Mouse (Mus musculus) embryonic fibroblast, embryonic 13.5 days (primary cell): Measurements from ENCODE around the gene Rhd. TPM values are rescaled to one million over a fixed set of nuclear protein-coding genes. Genes with fewer than 3 reads are reported as not detected.

Experiments used
- H3K27ac ChIP-seq: 2 replicates; pipeline ENCODE4 v1.5.1; 2012; ENCODE audit warnings: low read length, control low read depth, inconsistent platforms; ENCODE audit not compliant: insufficient read depth
- H3K4me1 ChIP-seq: 2 replicates; pipeline ENCODE4 v1.6.1; 2011; ENCODE audit warnings: low read length; ENCODE audit not compliant: control insufficient read depth, insufficient read depth
- H3K4me3 ChIP-seq: 2 replicates; pipeline ENCODE4 v1.5.1; 2011; ENCODE audit warnings: mild to moderate bottlenecking, control low read depth, low read length; ENCODE audit not compliant: insufficient read depth
- CTCF ChIP-seq: IDR thresholded peaks from 2 replicates; pipeline ENCODE4 v1.5.1; 2011; ENCODE audit warnings: mild to moderate bottlenecking, control low read depth, low read length, moderate library complexity, borderline replicate concordance; ENCODE audit not compliant: insufficient read depth
- POLR2A ChIP-seq: IDR thresholded peaks from 2 replicates; pipeline ENCODE4 v1.6.1; 2011; ENCODE audit warnings: low read depth, mild to moderate bottlenecking, control low read depth, low read length, moderate library complexity
- polyA plus RNA-seq: library from polyadenylated mRNA; stranded (reverse); fragments of >200 nt; gene quantifications from 2 replicates; pipeline ENCODE4 v1.2.4, GENCODE M21; 2011; ENCODE audit warnings: low read depth; ENCODE audit not compliant: missing spikeins, insufficient read length

The Rhd gene
- polyA plus RNA-seq, 1 experiment, result 0.51 TPM

GRCm38 (mm10) chr4:134927815-134928463 lies 63.6 kb downstream of the Rhd start:
- no peak; the same call in none of the 2 replicates for TF ChIP-seq POLR2A
- no peak for TF ChIP-seq CTCF
- Histone ChIP-seq H3K27ac (no peak overlapping the region), H3K4me3 (no peak overlapping the region), H3K4me1 (peaks cover 2% of the 10 kb centered on the region; the same call in 1 of the 2 replicates)

DNA sequence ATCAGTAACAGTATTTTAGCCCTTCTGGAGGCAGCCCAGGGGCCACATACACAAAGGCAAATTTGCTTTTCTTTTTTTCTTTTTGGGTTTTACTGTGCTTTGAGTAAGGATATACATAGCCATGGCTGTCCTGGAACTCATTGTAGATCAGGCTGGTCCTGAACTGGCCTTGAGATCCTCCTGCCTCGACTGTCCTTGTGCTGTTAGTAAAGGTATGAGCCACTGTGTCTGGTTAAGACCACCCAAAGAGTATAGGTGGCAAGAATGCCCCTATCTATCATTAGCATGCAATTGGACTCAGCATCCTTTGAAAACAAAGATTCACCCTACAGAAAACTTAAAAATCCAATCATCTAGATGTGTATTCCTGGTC lies 64.1 kb downstream of the Rhd start:
- no peak overlapping the region for H3K27ac ChIP-seq
- TF ChIP-seq CTCF (no peak), POLR2A (no peak; the same call in 1 of the 2 replicates)
- no peak overlapping the region for H3K4me3 ChIP-seq
- H3K4me1 ChIP-seq, result peaks cover 2% of the 10 kb centered on the region; the same call in 1 of the 2 replicates

DNA sequence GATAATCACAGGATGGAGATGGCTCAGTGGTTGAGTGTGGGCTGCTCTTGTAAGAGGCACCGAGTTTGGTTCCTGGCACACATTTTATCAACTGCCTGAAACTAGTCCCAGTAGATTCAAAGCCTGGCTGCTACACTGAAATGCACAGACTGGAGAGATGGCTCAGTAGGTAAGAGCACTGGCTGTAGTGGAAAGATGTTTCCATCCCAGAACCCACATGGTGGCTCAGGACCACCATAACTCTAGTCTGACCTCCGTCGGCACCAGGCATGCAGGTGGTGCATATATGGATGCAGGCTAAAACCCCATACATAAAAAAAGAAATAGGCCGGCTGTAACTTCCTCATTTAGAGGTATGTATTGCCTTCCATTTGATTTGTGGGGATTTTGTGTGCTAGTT lies 65.2 kb downstream of the Rhd start:
- TF ChIP-seq CTCF (no peak), POLR2A (0 out of 2 replicates have a peak, but pooled peaks have one; percentile 23)
- H3K4me1 ChIP-seq, result peaks cover 2% of the 10 kb centered on the region; the same call in 1 of the 2 replicates

DNA sequence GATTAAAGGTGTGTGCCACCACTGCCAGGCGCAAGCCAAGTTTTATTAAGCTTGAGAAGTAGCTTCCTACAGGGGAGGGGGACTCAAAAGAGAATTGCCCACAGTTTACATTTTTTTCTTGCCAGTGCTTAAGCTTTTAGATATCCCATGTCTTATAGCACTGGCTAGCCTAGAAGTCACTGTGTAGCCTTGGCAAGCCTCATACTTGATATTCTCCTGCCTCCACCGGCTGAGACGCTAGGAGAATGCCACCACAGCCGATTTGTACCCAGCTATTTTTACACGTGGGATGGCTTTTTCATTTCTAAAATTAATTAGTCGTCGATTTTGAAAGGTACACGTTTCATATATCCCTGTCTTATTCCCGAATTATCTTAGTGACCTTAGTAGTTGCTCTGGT lies 65.9 kb downstream of the Rhd start:
- peak overlapping the region; percentile 18; the same call in 1 of the 2 replicates for H3K27ac ChIP-seq
- TF ChIP-seq POLR2A (no peak), CTCF (no peak)
- peaks cover 2% of the 10 kb centered on the region; the same call in 1 of the 2 replicates for H3K4me1 ChIP-seq
- peak overlapping the region; percentile 45 for H3K4me3 ChIP-seq

More for the DNA sequence above, 65.2 kb downstream of the Rhd start:
- no peak overlapping the region for H3K4me3 ChIP-seq
- H3K27ac ChIP-seq, result no peak overlapping the region

DNA sequence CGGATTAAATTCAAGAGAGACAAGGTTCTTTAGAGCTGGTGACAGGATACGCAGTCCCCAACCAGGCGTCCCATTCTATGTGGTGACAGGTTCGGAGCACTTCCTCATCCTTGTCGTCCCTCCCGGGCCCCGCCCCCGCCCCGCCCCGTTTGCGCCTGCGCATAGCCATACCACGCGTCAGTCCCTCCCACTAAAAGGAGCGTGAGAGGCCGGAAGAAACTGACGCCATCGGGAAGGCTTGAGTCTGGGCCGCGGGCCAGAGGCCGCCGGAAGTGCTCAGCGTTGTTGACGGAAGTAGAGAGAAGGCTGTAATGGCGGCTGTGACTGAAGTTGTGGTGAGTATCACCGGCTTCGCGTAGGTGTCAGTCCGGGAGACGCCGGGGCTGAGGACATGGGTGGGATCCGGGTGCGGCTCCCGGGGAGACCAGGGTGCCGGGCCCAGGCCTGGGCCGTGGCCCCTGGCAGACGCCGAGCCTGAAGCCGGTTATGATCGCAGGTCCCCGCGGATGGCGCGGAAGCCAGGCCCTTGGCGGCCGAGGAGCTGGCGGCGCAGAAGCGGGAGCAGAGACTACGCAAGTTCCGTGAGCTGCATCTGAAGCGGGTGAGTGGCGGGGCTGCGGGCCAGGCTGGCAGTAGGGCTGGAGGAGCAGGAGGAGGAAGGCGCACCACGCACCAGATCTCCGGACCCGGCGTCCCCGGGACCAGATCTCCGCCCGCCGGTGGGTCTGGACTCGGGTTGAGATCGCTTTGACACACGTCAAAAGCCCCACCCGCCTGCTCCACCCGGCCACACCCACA lies 66.5 kb downstream of the Rhd start, which contains the start of gene Syf2:
Gene Syf2, plus strand, starts transcription at position 215 of the 798 bp plus-strand sequence.
- H3K27ac ChIP-seq, result peak within 1 kb of the TSS; percentile 18; the same call in 1 of the 2 replicates
- TF ChIP-seq POLR2A (peak; percentile 76), CTCF (no peak)
- no peaks in the 10 kb centered on the region; the same call in 1 of the 2 replicates for H3K4me1 ChIP-seq
- H3K4me3 ChIP-seq, result peak within 1 kb of the TSS; percentile 75

- Histone ChIP-seq H3K27ac (no peak overlapping the region), H3K4me1 (peaks cover 4% of the 10 kb centered on the region; the same call in 1 of the 2 replicates), H3K4me3 (no peak overlapping the region)
- TF ChIP-seq CTCF (no peak), POLR2A (no peak)
These were observed 73.2 kb downstream of the Rhd start for GRCm38 (mm10) chr4:134937240-134938176.

- no peak for TF ChIP-seq POLR2A
- Histone ChIP-seq H3K4me1 (0 out of 2 replicates have a peak, but pooled peaks cover 4% of the 10 kb centered on the region), H3K4me3 (no peak overlapping the region), H3K27ac (no peak overlapping the region)
These were observed 75.6 kb downstream of the Rhd start for GRCm38 (mm10) chr4:134939900-134940299.

- Histone ChIP-seq H3K4me3 (no peak overlapping the region), H3K4me1 (no peaks in the 10 kb centered on the region), H3K27ac (no peak overlapping the region)
- no peak for TF ChIP-seq POLR2A
- no peak for TF ChIP-seq CTCF
These were observed 79.6 kb downstream of the Rhd start for GRCm38 (mm10) chr4:134943758-134944538.

Other genes starting within 250 kb of the Rhd start
- 23.4 and 26.7 TPM in 2 replicates for gene Man1c1, start 160.2 kb upstream of the Rhd start, polyA plus RNA-seq
- 13.3 and 16.5 TPM in 2 replicates for gene Ldlrap1, start 96.5 kb upstream of the Rhd start, polyA plus RNA-seq
- gene Maco1, start 11.2 kb upstream of the Rhd start, polyA plus RNA-seq, result 38.6 and 42.3 TPM in 2 replicates
- gene Tmem50a, start 50.5 kb downstream of the Rhd start, polyA plus RNA-seq, result 156 and 191 TPM in 2 replicates
- 257 and 312 TPM in 2 replicates for gene Rsrp1, start 59.1 kb downstream of the Rhd start, polyA plus RNA-seq
- gene Syf2, start 66.4 kb downstream of the Rhd start, polyA plus RNA-seq, result 46.6 and 48.8 TPM in 2 replicates